Mouse (Mus musculus) kidney, adult 2 months (tissue): ENCODE measurements around the gene Pdcd7.

Source experiments
- CTCF ChIP-seq: fragments of 200-500 bp; conservative IDR thresholded peaks from 2 replicates; pipeline ENCODE4 v1.5.1; 2011; ENCODE audit warnings: low read depth, mild to moderate bottlenecking, control low read depth, low read length, moderate library complexity, mixed read lengths; ENCODE audit not compliant: insufficient read depth, insufficient read length
- POLR2A ChIP-seq: fragments of 200-500 bp; IDR thresholded peaks from one replicate; pipeline ENCODE4 v1.6.1; 2011; ENCODE audit warnings: low read depth, low read length, control low read depth

- TF ChIP-seq CTCF (no peak), POLR2A (no peak)
These were observed 61.4 kb downstream of the Pdcd7 start for GRCm38 (mm10) chr9:65407327-65407726.
